Mouse (Mus musculus) myocyte (in vitro differentiated cells): ENCODE measurements around the gene Smim23. TPM values are rescaled to one million over a fixed set of nuclear protein-coding genes. Genes with fewer than 3 reads are reported as not detected.

Source experiments
- H3K27me3 ChIP-seq: one replicate; pipeline ENCODE4 v1.6.1; 2011; ENCODE audit not compliant: control insufficient read depth, insufficient read depth, insufficient read length
- H3K36me3 ChIP-seq: one replicate; pipeline ENCODE4 v1.6.1; 2011; ENCODE audit not compliant: control insufficient read depth, insufficient read depth
- H3K4me2 ChIP-seq: one replicate; pipeline ENCODE4 v1.6.1; 2011; ENCODE audit warnings: low read depth, control low read depth
- H3K4me3 ChIP-seq: one replicate; pipeline ENCODE4 v1.5.1; 2011; ENCODE audit warnings: mild to moderate bottlenecking, control low read depth, moderate library complexity
- H3K79me2 ChIP-seq: one replicate; pipeline ENCODE4 v1.6.1; 2011; ENCODE audit not compliant: control insufficient read depth, insufficient read depth
- H3ac ChIP-seq: one replicate; pipeline ENCODE4 v1.6.1; 2011; ENCODE audit not compliant: control insufficient read depth, insufficient read length
- CEBPB ChIP-seq: IDR thresholded peaks from 2 replicates; pipeline ENCODE4 v1.6.1; 2011; ENCODE audit warnings: mild to moderate bottlenecking, moderate library complexity; ENCODE audit not compliant: poor library complexity, insufficient read depth, severe bottlenecking
- E2F4 ChIP-seq: IDR thresholded peaks from one replicate; pipeline ENCODE4 v1.6.1; 2011; ENCODE audit warnings: mild to moderate bottlenecking, control low read depth, moderate library complexity; ENCODE audit not compliant: insufficient read depth
- MAX ChIP-seq: IDR thresholded peaks from one replicate; pipeline ENCODE4 v1.6.1; 2011; ENCODE audit warnings: low read depth, mild to moderate bottlenecking, control low read depth
- MYOD1 ChIP-seq, 3 experiments: IDR thresholded peaks; one replicate each; pipeline ENCODE4 v1.6.1; 2011; ENCODE audit warnings: control low read depth in 2 of 3, low read depth in 2 of 3, mild to moderate bottlenecking in 2 of 3, moderate library complexity in 1 of 3; ENCODE audit not compliant: insufficient read length in 2 of 3, control insufficient read depth in 1 of 3
- MYOG ChIP-seq, 3 experiments: IDR thresholded peaks; one replicate each; pipeline ENCODE4 v1.6.1; 2011; ENCODE audit warnings: control low read depth in 2 of 3, low read depth in 2 of 3, mild to moderate bottlenecking in 2 of 3; ENCODE audit not compliant: insufficient read length in 2 of 3, control insufficient read depth in 1 of 3, insufficient read depth in 1 of 3
- POLR2A ChIP-seq: IDR thresholded peaks from one replicate; pipeline ENCODE4 v1.6.1; 2011; ENCODE audit warnings: low read depth, mild to moderate bottlenecking, control low read depth, moderate library complexity; ENCODE audit not compliant: insufficient read length
- POLR2AphosphoS2 ChIP-seq: IDR thresholded peaks from one replicate; pipeline ENCODE4 v1.6.1; 2011; ENCODE audit warnings: low read depth, control low read depth; ENCODE audit not compliant: insufficient read length
- REST ChIP-seq: IDR thresholded peaks from one replicate; pipeline ENCODE4 v1.6.1; 2011; ENCODE audit warnings: mild to moderate bottlenecking, control low read depth, moderate library complexity; ENCODE audit not compliant: insufficient read depth, insufficient read length
- SRF ChIP-seq: IDR thresholded peaks from one replicate; pipeline ENCODE4 v1.6.1; 2011; ENCODE audit warnings: low read depth; ENCODE audit not compliant: control insufficient read depth, insufficient read length
- TCF12 ChIP-seq: IDR thresholded peaks from one replicate; pipeline ENCODE4 v1.6.1; 2011; ENCODE audit warnings: mild to moderate bottlenecking, control low read depth; ENCODE audit not compliant: poor library complexity, insufficient read depth, severe bottlenecking
- TCF3 ChIP-seq: IDR thresholded peaks from one replicate; pipeline ENCODE4 v1.6.1; 2011; ENCODE audit warnings: low read depth, control low read depth; ENCODE audit not compliant: insufficient read length
- USF1 ChIP-seq: IDR thresholded peaks from one replicate; pipeline ENCODE4 v1.6.1; 2011; ENCODE audit warnings: low read depth, mild to moderate bottlenecking, control low read depth, moderate library complexity
- polyA plus RNA-seq: library from polyadenylated mRNA; unstranded; fragments of >200 nt; fragmentation: generic; extraction: Trizol; gene quantifications from one replicate; pipeline ENCODE4 v1.2.1, GENCODE M21; 2012; ENCODE audit warnings: missing spikeins

Smim23 gene
- polyA plus RNA-seq, 1 experiment: not detected

- H3K4me3 ChIP-seq: no peak overlapping the region
- H3ac ChIP-seq: no peak overlapping the region
- H3K4me2 ChIP-seq: no peak overlapping the region
- H3K79me2 ChIP-seq: no peaks in the 10 kb centered on the region
- TF ChIP-seq SRF (no peak), TCF3 (no peak), USF1 (no peak), MYOD1 (IDR thresholded peaks at IDR 0.05; ENCODE audit: control insufficient read depth in 1 of 3, insufficient read length in 2 of 3, low read depth in 2 of 3) (no peak), TCF12 (no peak), POLR2AphosphoS2 (no peak), POLR2A (no peak)
- no peaks in the 10 kb centered on the region for H3K27me3 ChIP-seq
- no peaks in the 10 kb centered on the region for H3K36me3 ChIP-seq
Measured at GRCm38 (mm10) chr11:32782724-32783123, 41.7 kb downstream of the Smim23 start.

GRCm38 (mm10) chr11:32781633-32782404, 42.6 kb downstream of the Smim23 start:
- Histone ChIP-seq H3K4me2 (no peak overlapping the region), H3K79me2 (no peaks in the 10 kb centered on the region), H3ac (no peak overlapping the region), H3K4me3 (no peak overlapping the region), H3K27me3 (no peaks in the 10 kb centered on the region), H3K36me3 (no peaks in the 10 kb centered on the region)
- TF ChIP-seq SRF: no peak
- TF ChIP-seq POLR2A: no peak
- no peak for TF ChIP-seq POLR2AphosphoS2
- no peak for TF ChIP-seq TCF3
- no peak for TF ChIP-seq MYOG (IDR thresholded peaks at IDR 0.05; ENCODE audit: control insufficient read depth in 1 of 3, insufficient read depth in 1 of 3, insufficient read length in 2 of 3, low read depth in 2 of 3)
- TF ChIP-seq REST: no peak
- no peak for TF ChIP-seq MYOD1 (IDR thresholded peaks at IDR 0.05; ENCODE audit: control insufficient read depth in 1 of 3, insufficient read length in 2 of 3, low read depth in 2 of 3)

- TF ChIP-seq MYOD1 (IDR thresholded peaks at IDR 0.05; ENCODE audit: control insufficient read depth in 1 of 3, insufficient read length in 2 of 3, low read depth in 2 of 3) (no peak), CEBPB (no peak), POLR2A (no peak), TCF3 (no peak), TCF12 (no peak), USF1 (no peak), MYOG (IDR thresholded peaks at IDR 0.05; ENCODE audit: control insufficient read depth in 1 of 3, insufficient read depth in 1 of 3, insufficient read length in 2 of 3, low read depth in 2 of 3) (no peak), SRF (no peak), E2F4 (no peak), MAX (no peak), REST (no peak), POLR2AphosphoS2 (no peak)
- Histone ChIP-seq H3K79me2 (no peaks in the 10 kb centered on the region), H3ac (no peak overlapping the region), H3K27me3 (no peaks in the 10 kb centered on the region), H3K4me3 (no peak overlapping the region), H3K4me2 (no peak overlapping the region), H3K36me3 (no peaks in the 10 kb centered on the region)
Measured at GRCm38 (mm10) chr11:32780747-32781536, 43.5 kb downstream of the Smim23 start.

GRCm38 (mm10) chr11:32768642-32769343, 55.6 kb downstream of the Smim23 start:
- no peak overlapping the region for H3K4me2 ChIP-seq
- no peaks in the 10 kb centered on the region for H3K79me2 ChIP-seq
- no peak for TF ChIP-seq SRF
- no peak for TF ChIP-seq POLR2AphosphoS2
- TF ChIP-seq E2F4: no peak
- no peak for TF ChIP-seq MYOG (IDR thresholded peaks at IDR 0.05; ENCODE audit: control insufficient read depth in 1 of 3, insufficient read depth in 1 of 3, insufficient read length in 2 of 3, low read depth in 2 of 3)
- no peak for TF ChIP-seq POLR2A
- TF ChIP-seq REST: no peak
- H3K4me3 ChIP-seq: no peak overlapping the region
- no peak overlapping the region for H3ac ChIP-seq
- H3K36me3 ChIP-seq: no peaks in the 10 kb centered on the region
- H3K27me3 ChIP-seq: no peaks in the 10 kb centered on the region

Other genes with a start within 250 kb of the Smim23 start
- 44.5 TPM for gene Fbxw11, start 181.9 kb downstream of the Smim23 start, polyA plus RNA-seq